Mouse (Mus musculus): ENCODE measurements around the gene Zfp503. TPM values are rescaled to one million over a fixed set of nuclear protein-coding genes. Genes with fewer than 3 reads are reported as not detected.

The Zfp503 gene
- polyA plus RNA-seq, 1 experiment, result 56.9 TPM

DNA sequence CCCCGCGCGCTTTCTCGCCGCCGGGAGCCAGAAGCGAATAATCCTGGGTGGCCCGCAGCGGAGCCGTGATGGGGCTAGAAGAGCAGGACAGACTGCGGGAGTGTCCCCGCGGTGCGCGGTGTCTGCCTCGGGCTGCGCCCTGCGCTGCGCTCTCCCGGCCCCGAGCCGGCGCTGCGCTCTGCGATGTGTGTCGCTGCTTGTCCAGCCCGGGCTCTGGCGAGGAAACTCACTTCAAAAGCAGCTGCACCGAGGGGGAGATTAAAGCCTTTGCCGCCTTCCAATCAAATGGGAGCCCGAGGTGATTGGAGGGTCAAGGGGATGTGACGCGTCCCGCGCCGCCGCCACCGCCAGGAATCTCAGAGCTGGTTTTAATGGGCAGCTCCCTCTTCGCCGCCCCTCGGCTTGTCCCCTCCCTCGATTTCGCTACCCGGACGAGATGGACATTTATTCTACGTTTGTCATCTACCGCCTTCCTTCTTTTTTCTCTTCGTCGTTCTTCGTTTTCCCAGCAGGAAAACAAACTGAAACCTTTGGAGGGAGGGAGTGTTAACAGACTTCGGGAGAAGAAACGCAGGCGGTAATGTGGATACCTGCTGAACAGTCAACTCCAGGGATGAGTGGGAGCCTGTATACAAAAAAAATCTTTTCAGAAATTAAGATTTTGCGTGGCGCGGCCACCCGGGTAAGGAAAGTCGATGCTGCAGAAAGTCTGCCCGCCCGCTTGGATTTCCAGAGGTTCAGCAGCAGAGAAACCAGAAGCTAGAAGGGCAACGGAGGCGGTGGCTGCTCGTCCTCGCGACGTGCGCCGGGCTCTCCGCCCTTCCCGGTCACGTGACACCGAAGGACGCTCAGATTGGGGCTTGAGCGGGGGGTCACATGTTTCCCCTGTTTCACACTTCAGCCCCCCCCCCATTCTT, 1.5 kb downstream of the Zfp503 start:
- no peak for TF ChIP-seq CTCF (conservative IDR thresholded peaks at IDR 0.05; ENCODE audit: insufficient read depth, insufficient read length, low read depth, low read length)
- peak; percentile 99 for TF ChIP-seq POLR2A (IDR thresholded peaks at IDR 0.05; ENCODE audit: low read depth, low read length)
- Histone ChIP-seq H3K4me3 (ENCODE audit: insufficient read depth, low read depth, low read length) (peak overlapping the region; percentile 85), H3K36me3 (ENCODE audit: control insufficient read depth, insufficient read depth, low read length) (peaks cover 16% of the 10 kb centered on the region), H3K4me1 (ENCODE audit: control insufficient read depth, insufficient read depth, low read length) (no peaks in the 10 kb centered on the region), H3K27ac (ENCODE audit: insufficient read depth, low read depth, low read length) (peak overlapping the region; percentile 92), H3K27me3 (replicated peaks; ENCODE audit: control insufficient read depth, insufficient read depth, low read length) (no peaks in the 10 kb centered on the region)
- peak; percentile 99 for DNase-seq
- WGBS, result under 1% methylated on average over 74 of the region's 74 CpGs

DNA sequence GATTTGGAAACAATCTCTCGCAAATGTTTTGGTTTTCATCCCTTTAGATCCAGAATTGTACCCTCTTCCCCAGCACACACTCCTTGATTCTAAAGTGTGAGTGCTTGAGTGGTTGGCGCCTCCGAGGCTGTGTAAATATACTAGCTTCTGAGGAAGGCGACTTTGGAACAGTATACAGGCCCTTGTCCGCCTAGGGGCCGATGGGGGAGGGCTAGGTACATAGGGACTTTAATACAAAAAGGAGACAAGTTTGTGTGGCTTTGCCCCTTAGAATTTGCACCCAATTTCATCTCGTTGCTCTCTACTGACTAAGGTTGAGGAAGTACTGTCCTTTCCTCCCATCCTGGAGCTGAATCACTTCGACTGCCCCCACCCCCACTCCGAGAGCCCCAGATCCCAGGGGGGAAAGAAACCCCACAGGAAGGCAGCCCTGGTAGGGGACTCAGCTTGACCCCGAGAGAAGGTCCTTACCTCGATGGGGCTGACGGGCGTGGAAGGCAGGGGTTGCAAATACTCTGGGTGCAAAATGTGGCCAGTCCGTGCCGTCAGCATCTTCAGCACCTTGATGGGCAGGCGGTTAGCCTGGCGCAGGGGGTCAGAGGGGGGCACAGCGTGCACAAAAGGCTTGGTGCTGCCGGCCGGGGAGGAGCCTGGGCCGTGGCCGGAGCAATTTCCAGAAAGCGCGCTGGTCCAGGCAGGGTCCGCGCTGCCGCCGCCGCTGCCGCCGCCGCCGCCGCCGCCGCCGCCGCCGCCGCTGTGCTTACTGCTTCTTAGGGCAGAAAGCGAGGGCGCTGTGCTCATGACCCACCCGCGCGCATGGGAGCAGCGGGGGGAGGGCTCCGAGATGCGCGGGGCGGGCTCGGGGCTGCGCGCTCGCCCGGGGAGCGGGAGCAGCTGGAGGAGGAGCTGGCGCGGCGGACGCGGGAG, 2.4 kb downstream of the Zfp503 start:
- Histone ChIP-seq H3K4me3 (ENCODE audit: insufficient read depth, low read depth, low read length) (peak overlapping the region; percentile 85), H3K36me3 (ENCODE audit: control insufficient read depth, insufficient read depth, low read length) (peaks cover 16% of the 10 kb centered on the region), H3K4me1 (ENCODE audit: control insufficient read depth, insufficient read depth, low read length) (no peaks in the 10 kb centered on the region), H3K27me3 (replicated peaks; ENCODE audit: control insufficient read depth, insufficient read depth, low read length) (no peaks in the 10 kb centered on the region), H3K27ac (ENCODE audit: insufficient read depth, low read depth, low read length) (peak overlapping the region; percentile 88)
- peak; percentile 48 for DNase-seq
- peak; percentile 20 for TF ChIP-seq POLR2A (IDR thresholded peaks at IDR 0.05; ENCODE audit: low read depth, low read length)
- TF ChIP-seq CTCF (conservative IDR thresholded peaks at IDR 0.05; ENCODE audit: insufficient read depth, insufficient read length, low read depth, low read length), result no peak
- WGBS, result 2% methylated on average over 61 of the region's 61 CpGs

DNA sequence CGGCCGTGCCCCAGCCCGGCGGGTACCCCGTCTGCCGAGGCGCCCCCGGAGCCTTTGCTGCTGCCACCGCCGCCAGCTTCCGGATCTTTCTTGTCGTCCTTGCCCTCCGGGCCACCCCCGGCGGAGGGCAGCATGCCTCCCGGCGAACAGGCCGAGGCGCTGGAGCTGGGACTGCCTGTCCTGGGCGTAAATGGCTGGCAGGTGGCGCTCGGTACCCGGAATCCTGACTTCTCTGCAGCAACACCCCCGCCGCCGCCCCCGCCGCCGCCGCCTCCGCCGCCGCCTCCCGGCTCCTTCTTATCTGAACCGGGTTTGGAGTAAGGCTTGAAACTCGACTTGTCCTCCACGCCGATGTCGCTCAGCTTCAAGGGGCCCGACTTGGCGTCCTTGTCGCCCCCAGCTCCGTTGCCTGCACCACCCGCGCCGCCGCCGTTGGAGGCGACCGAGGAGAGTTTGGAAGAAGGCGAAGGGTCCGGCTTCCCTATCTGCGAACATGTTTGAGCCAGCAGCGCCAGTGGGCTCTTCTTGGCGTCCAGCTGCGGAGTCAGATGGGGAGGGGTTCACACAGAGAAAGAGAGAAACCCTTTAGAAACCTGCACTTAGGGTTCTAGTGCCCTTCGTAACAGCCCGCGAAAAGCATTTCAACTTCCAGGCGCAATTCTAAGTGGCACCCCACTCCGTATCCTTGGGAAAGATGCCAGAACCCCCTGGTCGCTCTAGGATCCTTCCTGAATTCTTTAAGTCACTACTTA, 3.2 kb downstream of the Zfp503 start:
- peak; percentile 89 for DNase-seq
- TF ChIP-seq POLR2A (IDR thresholded peaks at IDR 0.05; ENCODE audit: low read depth, low read length) (no peak), CTCF (conservative IDR thresholded peaks at IDR 0.05; ENCODE audit: insufficient read depth, insufficient read length, low read depth, low read length) (peak; percentile 48)
- whole genome bisulfite sequencing, result 1% methylated on average over 60 of the region's 62 CpGs
- H3K36me3 ChIP-seq (ENCODE audit: control insufficient read depth, insufficient read depth, low read length), result peaks cover 16% of the 10 kb centered on the region
- no peaks in the 10 kb centered on the region for H3K4me1 ChIP-seq (ENCODE audit: control insufficient read depth, insufficient read depth, low read length)
- H3K27ac ChIP-seq (ENCODE audit: insufficient read depth, low read depth, low read length), result peak overlapping the region; percentile 92
- no peaks in the 10 kb centered on the region for H3K27me3 ChIP-seq (replicated peaks; ENCODE audit: control insufficient read depth, insufficient read depth, low read length)
- H3K4me3 ChIP-seq (ENCODE audit: insufficient read depth, low read depth, low read length), result peak overlapping the region; percentile 85

DNA sequence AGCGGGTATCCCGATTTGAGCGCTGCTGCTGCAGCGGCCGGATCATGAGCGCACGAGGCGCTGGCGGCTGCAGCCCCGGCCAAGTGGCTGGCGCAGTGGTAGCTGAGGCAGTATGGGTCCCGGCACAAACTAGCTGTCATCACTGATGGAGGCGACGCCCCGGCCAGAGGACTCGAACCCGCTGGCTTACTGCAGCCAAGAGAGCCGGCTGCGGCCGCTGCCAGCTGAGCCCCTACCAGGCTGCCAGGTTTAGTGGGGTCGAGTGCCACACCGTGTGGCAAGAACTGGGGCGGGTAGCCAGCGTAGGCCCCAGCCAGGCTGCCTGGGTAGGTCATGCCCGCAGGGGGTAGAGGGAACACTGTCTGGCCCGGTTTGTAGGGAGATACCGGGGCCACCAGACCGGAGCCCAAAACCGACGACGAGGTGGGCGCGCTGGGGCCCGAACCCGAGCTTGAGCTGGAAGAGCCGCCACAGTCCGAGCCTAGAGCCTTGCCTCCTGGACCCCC, 3.9 kb downstream of the Zfp503 start:
- TF ChIP-seq POLR2A (IDR thresholded peaks at IDR 0.05; ENCODE audit: low read depth, low read length) (no peak), CTCF (conservative IDR thresholded peaks at IDR 0.05; ENCODE audit: insufficient read depth, insufficient read length, low read depth, low read length) (no peak)
- 13% methylated on average over 37 of the region's 37 CpGs for WGBS
- DNase-seq, result peak; percentile 59
- Histone ChIP-seq H3K27me3 (replicated peaks; ENCODE audit: control insufficient read depth, insufficient read depth, low read length) (no peaks in the 10 kb centered on the region), H3K27ac (ENCODE audit: insufficient read depth, low read depth, low read length) (peak overlapping the region; percentile 92), H3K4me1 (ENCODE audit: control insufficient read depth, insufficient read depth, low read length) (no peaks in the 10 kb centered on the region), H3K4me3 (ENCODE audit: insufficient read depth, low read depth, low read length) (peak overlapping the region; percentile 85), H3K36me3 (ENCODE audit: control insufficient read depth, insufficient read depth, low read length) (peaks cover 16% of the 10 kb centered on the region)

DNA sequence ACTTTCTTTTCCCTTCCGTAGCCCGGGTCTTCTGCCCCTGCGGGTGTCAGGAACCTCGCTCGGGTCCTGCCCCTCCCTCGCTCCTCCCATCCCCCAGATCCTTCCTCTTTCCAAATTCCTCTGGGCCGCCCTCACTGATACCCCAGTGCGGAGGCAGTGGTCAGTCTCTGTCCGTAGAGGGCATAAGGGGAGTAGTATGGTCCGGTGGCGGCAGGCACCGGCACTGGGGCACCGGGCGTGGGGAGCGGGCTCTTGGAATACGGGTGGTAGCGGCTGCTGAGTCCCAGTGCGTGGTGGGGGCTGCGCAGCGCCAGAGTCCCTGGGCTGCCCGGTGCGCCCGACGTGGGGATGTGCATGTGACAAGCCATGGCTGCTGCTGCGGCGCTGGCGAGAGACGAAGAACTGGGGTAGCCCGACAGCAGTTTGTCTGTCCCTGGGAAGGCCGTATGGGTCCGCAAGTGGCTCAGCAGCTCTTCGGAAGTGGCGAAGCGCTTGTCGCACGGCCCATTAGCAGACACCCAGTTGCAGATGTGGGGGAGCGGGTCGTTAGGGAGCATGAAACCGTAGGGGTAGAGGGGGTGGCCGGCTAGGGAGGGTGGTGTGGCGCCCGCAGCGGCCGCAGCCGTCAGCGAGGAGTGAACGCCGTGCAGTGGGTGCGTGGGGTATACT, 4.5 kb downstream of the Zfp503 start:
- TF ChIP-seq POLR2A (IDR thresholded peaks at IDR 0.05; ENCODE audit: low read depth, low read length), result peak; percentile 34
- TF ChIP-seq CTCF (conservative IDR thresholded peaks at IDR 0.05; ENCODE audit: insufficient read depth, insufficient read length, low read depth, low read length), result no peak
- Histone ChIP-seq H3K27me3 (replicated peaks; ENCODE audit: control insufficient read depth, insufficient read depth, low read length) (no peaks in the 10 kb centered on the region), H3K4me1 (ENCODE audit: control insufficient read depth, insufficient read depth, low read length) (no peaks in the 10 kb centered on the region), H3K27ac (ENCODE audit: insufficient read depth, low read depth, low read length) (peak overlapping the region; percentile 92), H3K36me3 (ENCODE audit: control insufficient read depth, insufficient read depth, low read length) (peaks cover 16% of the 10 kb centered on the region), H3K4me3 (ENCODE audit: insufficient read depth, low read depth, low read length) (peak overlapping the region; percentile 85)
- whole genome bisulfite sequencing, result 10% methylated on average over 49 of the region's 49 CpGs
- peak; percentile 83 for DNase-seq
